Comparison of ENCODE assay signal across 20 mouse cellular contexts in the genomic region with DNA sequence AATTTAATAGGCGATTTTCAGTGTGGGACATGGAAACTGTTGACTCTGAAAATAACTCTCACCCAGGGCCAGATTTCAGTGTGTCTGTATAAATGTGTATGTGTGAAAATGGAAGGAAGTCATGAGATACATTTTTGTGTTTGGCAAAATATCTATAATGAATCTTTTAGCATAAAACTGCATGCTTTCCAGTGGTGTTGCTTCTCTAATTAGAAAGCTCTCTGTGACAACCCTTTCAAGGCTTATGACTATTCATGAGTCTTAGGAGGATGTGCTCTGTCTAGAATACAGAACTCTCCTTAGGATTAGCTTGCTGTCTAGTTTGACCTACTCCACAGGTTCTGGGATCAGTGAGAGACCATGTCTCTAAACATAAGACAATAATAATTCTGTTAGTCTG.
DNase-seq lines count a peak whose midpoint lies in the region; ATAC-seq lines count a peak whose summit lies in the region.
"Had no signal": no experiment of that assay in that cellular context is flagged by ENCODE, and none has a peak within 500 bp of the region (broad histone marks: within the 10 kb centered on the region; RNA-seq: fewer than 3 reads in every experiment).

No protein-coding gene starts in this region.

- peak; percentile 84; the same call in 1 of the 2 replicates for ATAC-seq in frontal cortex, adult (ENCODE audit: low TSS enrichment)
- ATAC-seq: activated CD4-positive, CD25-positive, alpha-beta regulatory T cell, adult 4 months; CD4-positive, CD25-positive, alpha-beta regulatory T cell, adult 4 months; forebrain, embryonic 13.5 days; forebrain, embryonic 15.5 days; Patski had no signal

- peak; percentile 0 for DNase-seq in embryo, embryonic 10 days (ENCODE audit: low spot score)
- no peak for DNase-seq in embryo, embryonic 11 days
- no peak for DNase-seq in frontal cortex, postnatal 25 days (ENCODE audit: low spot score in 2 of 2)
- DNase-seq in brain, adult 2 months (ENCODE audit: low read depth, low spot score): peak; percentile 35
- DNase-seq: adrenal gland, adult 8-10 months; adrenal gland, postnatal 14 days; adrenal gland, postnatal 36 days; B cell, adult 2 months; cerebellum, adult 11 months; cerebellum, adult 18-20 months; cerebellum, adult 8-10 months; cerebellum, adult 9-11 months; cerebellum, postnatal 14 days; cerebellum, postnatal 36 days had no signal

Comparison
In these comparisons a context has a peak if more than half of its experiments do, and no peak if none do; other contexts are left out.
1. DNase-seq: peak in embryo, embryonic 10 days (single experiment) and brain, adult 2 months (single experiment); none in embryo, embryonic 11 days (single experiment) and frontal cortex, postnatal 25 days (0 of 2).